Mouse (Mus musculus) bone marrow, adult 2 months (tissue): ENCODE results near the gene Lrrc4c. TPM values are rescaled to one million over a fixed set of nuclear protein-coding genes. Genes with fewer than 3 reads are reported as not detected.

ENCODE experiments used
- H3K27ac ChIP-seq: fragments of 200-500 bp; 2 replicates; pipeline ENCODE4 v1.5.1; 2012; ENCODE audit warnings: low read depth, mild to moderate bottlenecking, control low read depth, inconsistent platforms, low read length; ENCODE audit not compliant: control insufficient read depth, poor library complexity, insufficient read depth
- H3K4me1 ChIP-seq: fragments of 200-500 bp; 2 replicates; pipeline ENCODE4 v1.6.1; 2011; ENCODE audit warnings: low read length; ENCODE audit not compliant: control insufficient read depth, insufficient read depth
- H3K4me3 ChIP-seq: fragments of 200-500 bp; replicated peaks from 2 replicates; pipeline ENCODE3; 2011; ENCODE audit warnings: mild to moderate bottlenecking, low read depth, low read length, control low read depth; ENCODE audit not compliant: control insufficient read depth
- CTCF ChIP-seq: fragments of 200-500 bp; IDR thresholded peaks from 2 replicates; pipeline ENCODE4 v1.5.1; 2011; ENCODE audit warnings: low read length, control low read depth; ENCODE audit not compliant: control insufficient read depth, insufficient read depth
- POLR2A ChIP-seq: fragments of 200-500 bp; IDR thresholded peaks from 2 replicates; pipeline ENCODE4 v1.6.1; 2011; ENCODE audit warnings: low read depth, mild to moderate bottlenecking, control low read depth, low read length, borderline replicate concordance; ENCODE audit not compliant: control insufficient read depth
- WGBS: fragments of 180-500 bp; shearing (Covaris S2); methylation state at CpG from one replicate; pipeline ENCODE4 v1.1.7; 2018; 5-methylcytosine and 5-hydroxymethylcytosine counted together
- polyA plus RNA-seq: library from polyadenylated mRNA; stranded (reverse); fragments of >200 nt; gene quantifications from 2 replicates; pipeline ENCODE4 v1.2.4, GENCODE M21; 2011; ENCODE audit warnings: low replicate concordance; ENCODE audit not compliant: missing spikeins, insufficient read depth, insufficient read length

Gene Lrrc4c
- polyA plus RNA-seq, 1 experiment, result not detected

GRCm38 (mm10) chr2:96707772-96708350 lies 389.9 kb downstream of the Lrrc4c start:
- Histone ChIP-seq H3K27ac (no peak overlapping the region), H3K4me3 (no peak overlapping the region), H3K4me1 (no peaks in the 10 kb centered on the region)
- WGBS, result 67% methylated on average over 4 of the region's 4 CpGs
- TF ChIP-seq POLR2A (no peak), CTCF (no peak)

- no peak overlapping the region for H3K4me3 ChIP-seq
- TF ChIP-seq CTCF (no peak), POLR2A (no peak)
- H3K27ac ChIP-seq, result no peak overlapping the region
- 80% methylated on average over 7 of the region's 7 CpGs for WGBS
- no peaks in the 10 kb centered on the region for H3K4me1 ChIP-seq
These were observed 396.6 kb downstream of the Lrrc4c start for GRCm38 (mm10) chr2:96714561-96714960.

GRCm38 (mm10) chr2:96717353-96717752 lies 399.4 kb downstream of the Lrrc4c start:
- TF ChIP-seq POLR2A, result no peak
- 50% methylated on average over 2 of the region's 2 CpGs for WGBS

GRCm38 (mm10) chr2:96723395-96723794 lies 405.4 kb downstream of the Lrrc4c start:
- Histone ChIP-seq H3K27ac (no peak overlapping the region), H3K4me3 (no peak overlapping the region), H3K4me1 (no peaks in the 10 kb centered on the region)
- TF ChIP-seq POLR2A (no peak), CTCF (no peak)

More at GRCm38 (mm10) chr2:96717353-96717752, 399.4 kb downstream of the Lrrc4c start:
- no peaks in the 10 kb centered on the region for H3K4me1 ChIP-seq
- no peak overlapping the region for H3K4me3 ChIP-seq
- H3K27ac ChIP-seq, result no peak overlapping the region

- Histone ChIP-seq H3K4me3 (no peak overlapping the region), H3K4me1 (no peaks in the 10 kb centered on the region), H3K27ac (no peak overlapping the region)
- TF ChIP-seq CTCF, result no peak
- TF ChIP-seq POLR2A, result no peak
These were observed 418.1 kb downstream of the Lrrc4c start for GRCm38 (mm10) chr2:96736081-96736480.

GRCm38 (mm10) chr2:96755066-96755465 lies 437.1 kb downstream of the Lrrc4c start:
- no peak overlapping the region for H3K4me3 ChIP-seq
- H3K27ac ChIP-seq, result no peak overlapping the region
- H3K4me1 ChIP-seq, result no peaks in the 10 kb centered on the region
- TF ChIP-seq CTCF, result no peak
- TF ChIP-seq POLR2A, result no peak

GRCm38 (mm10) chr2:96757701-96758100 lies 439.7 kb downstream of the Lrrc4c start:
- Histone ChIP-seq H3K4me3 (no peak overlapping the region), H3K27ac (no peak overlapping the region), H3K4me1 (no peaks in the 10 kb centered on the region)
- 44% methylated on average over 1 of the region's 1 CpGs for WGBS
- TF ChIP-seq CTCF, result no peak
- no peak for TF ChIP-seq POLR2A

- no peaks in the 10 kb centered on the region for H3K4me1 ChIP-seq
- H3K4me3 ChIP-seq, result no peak overlapping the region
- TF ChIP-seq CTCF (no peak), POLR2A (no peak)
- WGBS, result 66% methylated on average over 5 of the region's 5 CpGs
- H3K27ac ChIP-seq, result no peak overlapping the region
These were observed 445.6 kb downstream of the Lrrc4c start for GRCm38 (mm10) chr2:96763538-96763937.

GRCm38 (mm10) chr2:96775376-96775775 lies 457.4 kb downstream of the Lrrc4c start:
- no peak overlapping the region for H3K4me3 ChIP-seq
- no peaks in the 10 kb centered on the region for H3K4me1 ChIP-seq
- no peak overlapping the region for H3K27ac ChIP-seq
- TF ChIP-seq CTCF (no peak), POLR2A (no peak)
